Mouse (Mus musculus) kidney, postnatal 0 days (tissue): ENCODE data around the gene 4930430F08Rik. TPM values are rescaled to one million over a fixed set of nuclear protein-coding genes. Genes with fewer than 3 reads are reported as not detected.

Source experiments
- ATAC-seq: fragments of 200-750 bp; cut with Nextera tagmentation; replicated peaks from 2 replicates; pipeline ENCODE4 v1.8.0; 2017; ENCODE audit warnings: low read depth, moderate number of reproducible peaks, moderate TSS enrichment, moderate library complexity; ENCODE audit not compliant: low FRiP score
- DNase-seq: peaks from one replicate; pipeline ENCODE4 v3.0.0-alpha.2; 2016; ENCODE audit warnings: low spot score
- H3K27ac ChIP-seq: fragments of 300-500 bp; sonication (generic); 2 replicates; pipeline ENCODE4 v1.5.1; 2014; ENCODE audit warnings: mild to moderate bottlenecking
- H3K27me3 ChIP-seq: fragments of 300-500 bp; sonication (generic); 2 replicates; pipeline ENCODE4 v1.6.1; 2014; ENCODE audit warnings: low read length, mixed read lengths; ENCODE audit not compliant: insufficient read depth
- H3K36me3 ChIP-seq: fragments of 300-500 bp; sonication (generic); 2 replicates; pipeline ENCODE4 v1.6.1; 2014; ENCODE audit warnings: low read length, mixed read lengths; ENCODE audit not compliant: insufficient read depth
- H3K4me1 ChIP-seq: fragments of 300-500 bp; sonication (generic); replicated peaks from 2 replicates; pipeline ENCODE4 v1.6.1; 2014; ENCODE audit warnings: antibody characterized with exemption, low read length, mixed read lengths; ENCODE audit not compliant: insufficient read depth
- H3K4me2 ChIP-seq: fragments of 300-500 bp; sonication (generic); 2 replicates; pipeline ENCODE4 v1.6.1; 2014; ENCODE audit warnings: mild to moderate bottlenecking, low read length, moderate library complexity, mixed read lengths
- H3K4me3 ChIP-seq: fragments of 300-500 bp; sonication (generic); replicated peaks from 2 replicates; pipeline ENCODE4 v1.5.1; 2014; ENCODE audit warnings: low read depth, low read length
- H3K9ac ChIP-seq: fragments of 300-500 bp; sonication (generic); 2 replicates; pipeline ENCODE4 v1.6.1; 2014; ENCODE audit warnings: low read depth, low read length
- H3K9me3 ChIP-seq: fragments of 300-500 bp; sonication (generic); replicated peaks from 2 replicates; pipeline ENCODE4 v1.6.1; 2016; ENCODE audit warnings: low read length, inconsistent platforms, mixed read lengths
- CTCF ChIP-seq: IDR thresholded peaks from 2 replicates; pipeline ENCODE4 v1.5.1; 2016; ENCODE audit warnings: antibody characterized with exemption, low read depth, mild to moderate bottlenecking, moderate library complexity
- WGBS: fragments of 180-500 bp; shearing (Covaris S2); extraction: QIAGEN DNeasy Blood & Tissue Kit; methylation state at CpG from one replicate; pipeline ENCODE4 v1.1.7; 2014; 5-methylcytosine and 5-hydroxymethylcytosine counted together
- polyA plus RNA-seq: library from polyadenylated mRNA; unstranded; fragments of >200 nt; fragmentation: Nextera tagmentation; extraction: Ambion mirVana; gene quantifications from 2 replicates; pipeline ENCODE4 v1.2.1, GENCODE M21; 2015

The 4930430F08Rik gene
- polyA plus RNA-seq, 1 experiment from 2014 or later: 10.1 TPM

- Histone ChIP-seq H3K27ac (no peak overlapping the region), H3K27me3 (no peaks in the 10 kb centered on the region), H3K9ac (no peak overlapping the region), H3K4me1 (no peaks in the 10 kb centered on the region), H3K36me3 (no peaks in the 10 kb centered on the region), H3K9me3 (no peaks in the 10 kb centered on the region), H3K4me3 (no peak overlapping the region), H3K4me2 (no peak overlapping the region)
- WGBS: 87% methylated on average over 9 of the region's 9 CpGs
- no peak for DNase-seq
- TF ChIP-seq CTCF: no peak
- peak; percentile 59; the same call in 1 of the 2 replicates for ATAC-seq
These were observed 67.9 kb downstream of the 4930430F08Rik start for GRCm38 (mm10) chr10:100522330-100522729.

Other genes starting within 250 kb of the 4930430F08Rik start
- gene Gm4302, start 249.6 kb downstream of the 4930430F08Rik start, polyA plus RNA-seq: not detected in 2 replicates
- gene Gm4303, start 244.5 kb downstream of the 4930430F08Rik start, polyA plus RNA-seq: not detected in 2 replicates
- not detected in 2 replicates for gene Gm4305, start 239.3 kb downstream of the 4930430F08Rik start, polyA plus RNA-seq
- gene Gm4307, start 229.1 kb downstream of the 4930430F08Rik start, polyA plus RNA-seq: not detected in 2 replicates
- not detected in 2 replicates for gene Gm4312, start 207.9 kb downstream of the 4930430F08Rik start, polyA plus RNA-seq
- 13.9 and 15.6 TPM in 2 replicates for gene Tmtc3, start 103.1 kb downstream of the 4930430F08Rik start, polyA plus RNA-seq
- gene Cep290, start 102.9 kb downstream of the 4930430F08Rik start, polyA plus RNA-seq: 4.6 and 5.0 TPM in 2 replicates
- gene 1700017N19Rik, start 61 bp upstream of the 4930430F08Rik start, polyA plus RNA-seq: not detected in 2 replicates